In the genomic region with DNA sequence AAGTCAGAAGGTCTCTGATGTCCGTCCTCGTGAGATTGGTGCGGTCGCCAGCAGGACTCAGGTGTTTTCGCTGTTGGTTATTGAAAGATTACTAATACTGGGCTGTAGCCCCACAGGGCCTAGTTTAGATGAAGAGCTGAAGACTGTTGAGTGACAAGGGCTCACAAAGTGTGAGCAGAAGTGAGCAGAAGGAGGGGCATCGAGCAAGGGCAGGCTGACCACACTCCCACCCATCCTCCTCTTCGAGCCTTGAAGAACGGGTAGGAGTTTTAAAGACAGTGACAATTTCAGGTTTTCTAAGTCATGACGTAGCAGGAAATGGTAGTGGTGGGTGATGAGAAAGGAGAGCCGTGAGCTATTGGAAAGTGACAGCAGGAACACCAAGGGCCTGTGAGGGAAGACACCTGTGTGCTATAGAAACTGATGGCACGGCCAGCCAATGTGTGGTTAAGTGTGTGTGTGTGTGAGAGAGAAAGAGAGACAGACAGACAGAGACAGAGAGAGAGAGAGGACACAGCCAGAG, we compare ENCODE assay signal across 14 mouse cellular contexts. TPM values are rescaled to one million over a fixed set of nuclear protein-coding genes. Genes with fewer than 3 reads are reported as not detected.
DNase-seq lines count a peak whose midpoint lies in the region; ATAC-seq and TF ChIP-seq lines count a peak whose summit lies in the region.
"Had no signal": no experiment of that assay in that cellular context is flagged by ENCODE, and none has a peak within 500 bp of the region (broad histone marks: within the 10 kb centered on the region; RNA-seq: fewer than 3 reads in every experiment).

No protein-coding gene starts in this region.

- H3K9ac ChIP-seq in limb, embryonic 15.5 days = no peak overlapping the region
- H3K9ac ChIP-seq in liver, embryonic 14.5 days (replicated peaks) = peak overlapping the region; percentile 48
- H3K9ac ChIP-seq: embryonic facial prominence, embryonic 15.5 days; hindbrain, embryonic 13.5 days; neural tube, embryonic 13.5 days had no signal

- no peak overlapping the region for H3K4me2 ChIP-seq in limb, embryonic 15.5 days
- H3K4me2 ChIP-seq in liver, embryonic 14.5 days (ENCODE audit: low read depth) = peak overlapping the region; percentile 75
- H3K4me2 ChIP-seq: embryonic facial prominence, embryonic 15.5 days; hindbrain, embryonic 13.5 days; neural tube, embryonic 13.5 days had no signal

- no peaks in the 10 kb centered on the region for H3K36me3 ChIP-seq in limb, embryonic 15.5 days
- peaks cover 24% of the 10 kb centered on the region for H3K36me3 ChIP-seq in limb, embryonic 10.5 days
- H3K36me3 ChIP-seq in liver, embryonic 14.5 days (replicated peaks; ENCODE audit: control insufficient read depth, insufficient read depth, low read depth) = 0 out of 2 replicates have a peak, but pooled peaks cover 2% of the 10 kb centered on the region
- H3K36me3 ChIP-seq: embryonic facial prominence, embryonic 15.5 days; neural tube, embryonic 13.5 days had no signal

- H3K27ac ChIP-seq in limb, embryonic 15.5 days = 0 out of 2 replicates have a peak overlapping the region, but pooled peaks have one; percentile 17
- H3K27ac ChIP-seq in limb, embryonic 10.5 days = no peak overlapping the region
- peak overlapping the region; percentile 42; the same call in 1 of the 2 replicates for H3K27ac ChIP-seq in liver, embryonic 14.5 days
- H3K27ac ChIP-seq: embryonic facial prominence, embryonic 15.5 days; hindbrain, embryonic 13.5 days; layer of hippocampus, adult 2 months; neural tube, embryonic 13.5 days had no signal

- no peaks in the 10 kb centered on the region for H3K27me3 ChIP-seq in limb, embryonic 15.5 days
- no peaks in the 10 kb centered on the region for H3K27me3 ChIP-seq in limb, embryonic 10.5 days (ENCODE audit: low read depth, poor library complexity, severe bottlenecking)
- no peaks in the 10 kb centered on the region for H3K27me3 ChIP-seq in liver, embryonic 14.5 days (ENCODE audit: control insufficient read depth, insufficient read depth, low read length)
- H3K27me3 ChIP-seq: embryonic facial prominence, embryonic 15.5 days; hindbrain, embryonic 13.5 days; neural tube, embryonic 13.5 days had no signal

- no peaks in the 10 kb centered on the region for H3K9me3 ChIP-seq in limb, embryonic 15.5 days
- no peaks in the 10 kb centered on the region for H3K9me3 ChIP-seq in limb, embryonic 10.5 days (replicated peaks)
- H3K9me3 ChIP-seq in liver, embryonic 14.5 days (ENCODE audit: control insufficient read depth, low read length) = no peaks in the 10 kb centered on the region
- H3K9me3 ChIP-seq: embryonic facial prominence, embryonic 15.5 days; G1E; hindbrain, embryonic 13.5 days; neural tube, embryonic 13.5 days had no signal

- H3K4me3 ChIP-seq in limb, embryonic 15.5 days = no peak overlapping the region
- H3K4me3 ChIP-seq in limb, embryonic 10.5 days = no peak overlapping the region
- H3K4me3 ChIP-seq in liver, embryonic 14.5 days (ENCODE audit: insufficient read depth in 1 of 2, low read depth in 2 of 2, low read length in 2 of 2) = peak overlapping the region in 1 of 2 experiments; percentile 26; a peak in 2 of 4 replicates
- H3K4me3 ChIP-seq: embryonic facial prominence, embryonic 15.5 days; hindbrain, embryonic 13.5 days; layer of hippocampus, adult 2 months; neural tube, embryonic 13.5 days had no signal

- peaks cover 61% of the 10 kb centered on the region for H3K4me1 ChIP-seq in limb, embryonic 15.5 days
- peaks cover 38% of the 10 kb centered on the region for H3K4me1 ChIP-seq in limb, embryonic 10.5 days
- peaks cover 60 to 65% of the 10 kb centered on the region in 2 experiments for H3K4me1 ChIP-seq in liver, embryonic 14.5 days (replicated peaks; ENCODE audit: control insufficient read depth in 2 of 2, insufficient read depth in 2 of 2, low read length in 1 of 2)

- TF ChIP-seq EP300 in liver, embryonic 14.5 days (IDR thresholded peaks at IDR 0.05; ENCODE audit: low read depth) = no peak

- no peak for ATAC-seq in limb, embryonic 15.5 days (ENCODE audit: insufficient number of reproducible peaks, low FRiP score, low TSS enrichment, low read depth)
- no peak for ATAC-seq in liver, embryonic 14.5 days (ENCODE audit: insufficient read depth)

- no peak for DNase-seq in limb, embryonic 10.5 days (ENCODE audit: low spot score)
- peak; percentile 24 for DNase-seq in 416B (ENCODE audit: low read depth)
- DNase-seq in CD4-positive, CD25-positive, alpha-beta regulatory T cell, adult 2 months (ENCODE audit: low read depth, low spot score) = peak; percentile 63
- no peak for DNase-seq in liver, embryonic 14.5 days (ENCODE audit: low read depth in 3 of 3, low spot score in 3 of 3)
- no peak for DNase-seq in right cerebral cortex, postnatal 14 days
- DNase-seq in layer of hippocampus, postnatal 10 days (ENCODE audit: low spot score in 2 of 2) = no peak
- DNase-seq: cerebellum, adult 9-10 months; kidney, adult 8-10 months had no signal

- WGBS in limb, embryonic 15.5 days = 79% methylated on average over 11 of the region's 11 CpGs
- 89% methylated on average over 11 of the region's 11 CpGs for WGBS in limb, embryonic 10.5 days
- 38% methylated on average over 11 of the region's 11 CpGs for WGBS in liver, embryonic 14.5 days (ENCODE audit: insufficient replicate concordance)

- no peak for TF ChIP-seq CTCF in liver, embryonic 14.5 days (IDR thresholded peaks at IDR 0.05; ENCODE audit: low read depth)

RNA-seq across cellular contexts. Expression of gene Chsy1, which starts 6.6 kb away (rescaled TPM):
- 16.5 and 19.5 TPM in 2 replicates for polyA plus RNA-seq in limb, embryonic 15.5 days (2015; fragmentation: Nextera tagmentation; extraction: Ambion mirVana)
- polyA plus RNA-seq in limb, embryonic 10.5 days (2016; fragmentation: Nextera tagmentation; extraction: Ambion mirVana) = 12.9 and 14.8 TPM in 2 replicates
- 5.7 and 7.9 TPM in 2 replicates for polyA plus RNA-seq in liver, embryonic 14.5 days (2012; rRNA removed)
- 9.0 and 11.0 TPM in 2 replicates for polyA plus RNA-seq in liver, embryonic 14.5 days (2014; fragmentation: Nextera tagmentation; extraction: Ambion mirVana)
- total RNA-seq in layer of hippocampus, postnatal 10 days (2021) = 10 to 100 TPM; 23.6 to 25.2 TPM

RNA-seq across cellular contexts. Expression of gene Selenos, which starts 36.4 kb away (rescaled TPM):
- 154 TPM in 2 replicates for polyA plus RNA-seq in limb, embryonic 15.5 days (2015; fragmentation: Nextera tagmentation; extraction: Ambion mirVana)
- polyA plus RNA-seq in limb, embryonic 10.5 days (2016; fragmentation: Nextera tagmentation; extraction: Ambion mirVana) = 83.0 and 83.5 TPM in 2 replicates
- 23.6 and 39.8 TPM in 2 replicates for polyA plus RNA-seq in liver, embryonic 14.5 days (2012; rRNA removed)
- 56.4 and 62.7 TPM in 2 replicates for polyA plus RNA-seq in liver, embryonic 14.5 days (2014; fragmentation: Nextera tagmentation; extraction: Ambion mirVana)
- 10 to 100 TPM; 53.0 to 58.2 TPM for total RNA-seq in layer of hippocampus, postnatal 10 days (2021)

RNA-seq across cellular contexts. Expression of gene Snrpa1, which starts 57.1 kb away (rescaled TPM):
- 145 and 148 TPM in 2 replicates for polyA plus RNA-seq in limb, embryonic 15.5 days (2015; fragmentation: Nextera tagmentation; extraction: Ambion mirVana)
- polyA plus RNA-seq in limb, embryonic 10.5 days (2016; fragmentation: Nextera tagmentation; extraction: Ambion mirVana) = 276 and 312 TPM in 2 replicates
- 23.5 and 43.9 TPM in 2 replicates for polyA plus RNA-seq in liver, embryonic 14.5 days (2012; rRNA removed)
- 88.4 and 94.2 TPM in 2 replicates for polyA plus RNA-seq in liver, embryonic 14.5 days (2014; fragmentation: Nextera tagmentation; extraction: Ambion mirVana)
- total RNA-seq in layer of hippocampus, postnatal 10 days (2021) = 10 to 100 TPM; 41.9 to 50.3 TPM

Comparison
In these comparisons a context has a peak if more than half of its experiments do, and no peak if none do; other contexts are left out.
1. DNase-seq: peak in 416B (single experiment) and CD4-positive, CD25-positive, alpha-beta regulatory T cell, adult 2 months (single experiment); none in limb, embryonic 10.5 days (single experiment), liver, embryonic 14.5 days (0 of 3), right cerebral cortex, postnatal 14 days (single experiment) and layer of hippocampus, postnatal 10 days (0 of 2).